Mouse (Mus musculus): ENCODE results near the gene Ankrd12. TPM values are rescaled to one million over a fixed set of nuclear protein-coding genes. Genes with fewer than 3 reads are reported as not detected.

The Ankrd12 gene
- polyA plus RNA-seq, 1 experiment, result 10.5 TPM

Other genes with a start within 250 kb of the Ankrd12 start
- gene Ralbp1, start 191.3 kb downstream of the Ankrd12 start, polyA plus RNA-seq (2012; ENCODE audit: insufficient read depth, insufficient read length, missing spikeins), result 21.4 and 21.8 TPM in 2 replicates
- 21.0 and 29.1 TPM in 2 replicates for gene Twsg1, start 125.9 kb downstream of the Ankrd12 start, polyA plus RNA-seq (2012; ENCODE audit: insufficient read depth, insufficient read length, missing spikeins)
- gene Ndufv2, start 24.5 kb upstream of the Ankrd12 start, polyA plus RNA-seq (2012; ENCODE audit: insufficient read depth, insufficient read length, missing spikeins), result 2,020 and 2,029 TPM in 2 replicates
- gene Washc1, start 34.5 kb upstream of the Ankrd12 start, polyA plus RNA-seq (2012; ENCODE audit: insufficient read depth, insufficient read length, missing spikeins), result 12.1 and 15.1 TPM in 2 replicates
- gene Ddx11, start 46.4 kb upstream of the Ankrd12 start, polyA plus RNA-seq (2012; ENCODE audit: insufficient read depth, insufficient read length, missing spikeins), result 0.71 TPM in 1 of 2 replicates, not detected in the other

Measured in brown adipose tissue, adult 24 weeks (tissue).